In genomic region chr1:64448090-64448489, GRCm38 (mm10) we compare ENCODE assay signal across 9 mouse cellular contexts.
DNase-seq lines count a peak whose midpoint lies in the region; ATAC-seq and TF ChIP-seq lines count a peak whose summit lies in the region.
"Had no signal": no experiment of that assay in that cellular context is flagged by ENCODE, and none has a peak within 500 bp of the region (broad histone marks: within the 10 kb centered on the region; RNA-seq: fewer than 3 reads in every experiment).

No protein-coding gene starts in this region.

- H3K4me3 ChIP-seq in hindbrain, embryonic 10.5 days = no peak overlapping the region
- no peak overlapping the region for H3K4me3 ChIP-seq in hindbrain, embryonic 12.5 days
- H3K4me3 ChIP-seq in CH12.LX (replicated peaks in 1 of 3; ENCODE audit: low read depth in 2 of 3, low read length in 2 of 3, poor library complexity in 1 of 3) = no peak overlapping the region
- H3K4me3 ChIP-seq: embryonic facial prominence, embryonic 12.5 days had no signal

- 0 out of 2 replicates have a peak overlapping the region, but pooled peaks have one; percentile 8 for H3K27ac ChIP-seq in hindbrain, embryonic 10.5 days
- no peak overlapping the region for H3K27ac ChIP-seq in hindbrain, embryonic 12.5 days
- no peak overlapping the region for H3K27ac ChIP-seq in CH12.LX (ENCODE audit: insufficient read depth, low read depth)
- H3K27ac ChIP-seq: embryonic facial prominence, embryonic 12.5 days had no signal

- dilution Hi-C loops in CH12.LX (cut with MboI; ENCODE audit: extremely low pct_ligation_motif_present, extremely low pct_unique_long_range_greater_than_20kb, low sequenced_read_pairs) = no loop called here

- DNase-seq in hindbrain, embryonic 10.5 days (ENCODE audit: low spot score) = peak; percentile 32
- DNase-seq in CH12.LX (ENCODE audit: extremely low read depth) = peak; percentile 74
- peak; percentile 19 for DNase-seq in c-Kit-negative CD71-positive TER-119-positive erythroid progenitor cells, embryonic 14.5 days (ENCODE audit: low read depth, low spot score)
- peak; percentile 49 to 94 for DNase-seq in frontal cortex, adult 2 months (ENCODE audit: extremely low spot score in 1 of 2, low spot score in 1 of 2)
- peak; percentile 73 to 77 for DNase-seq in layer of hippocampus, postnatal 10 days (ENCODE audit: low spot score in 2 of 2)
- DNase-seq in thymus, postnatal 0 days (ENCODE audit: low spot score) = peak; percentile 84

- H3K79me2 ChIP-seq in CH12.LX (replicated peaks; ENCODE audit: control insufficient read depth, extremely low read depth, insufficient read depth, poor library complexity, severe bottlenecking) = no peaks in the 10 kb centered on the region

- no peak for TF ChIP-seq EP300 in CH12.LX (IDR thresholded peaks at IDR 0.05; ENCODE audit: low read length)

- H3K4me2 ChIP-seq in hindbrain, embryonic 12.5 days (replicated peaks) = no peak overlapping the region
- peak overlapping the region; percentile 6; the same call in 1 of the 2 replicates for H3K4me2 ChIP-seq in CH12.LX (ENCODE audit: insufficient read depth, low read depth, poor library complexity, severe bottlenecking)

- TF ChIP-seq CTCF in CH12.LX (conservative IDR thresholded peaks at IDR 0.05 in 1 of 2, IDR thresholded peaks at IDR 0.05 in 1 of 2; ENCODE audit: low read depth in 2 of 2, low read length in 2 of 2) = peak; percentile 59 to 89

- no peaks in the 10 kb centered on the region for H3K9me3 ChIP-seq in hindbrain, embryonic 10.5 days
- H3K9me3 ChIP-seq in hindbrain, embryonic 12.5 days (replicated peaks) = no peaks in the 10 kb centered on the region
- H3K9me3 ChIP-seq in CH12.LX (replicated peaks; ENCODE audit: low read length) = peaks cover 3% of the 10 kb centered on the region
- H3K9me3 ChIP-seq: embryonic facial prominence, embryonic 12.5 days had no signal

- no peak for ATAC-seq in hindbrain, embryonic 12.5 days (ENCODE audit: low FRiP score)
- ATAC-seq in megakaryocyte-erythroid progenitor cell, adult 5-6 weeks (replicated peaks; ENCODE audit: low FRiP score, low TSS enrichment, poor library complexity, severe bottlenecking) = peak; percentile 64

- 6% methylated on average over 5 of the region's 5 CpGs for WGBS in hindbrain, embryonic 10.5 days
- WGBS in hindbrain, embryonic 12.5 days = 3% methylated on average over 5 of the region's 5 CpGs

- no peak for TF ChIP-seq POLR2A in CH12.LX (IDR thresholded peaks at IDR 0.05; ENCODE audit: low read depth, low read length)

- peaks cover 10% of the 10 kb centered on the region; the same call in 1 of the 2 replicates for H3K27me3 ChIP-seq in hindbrain, embryonic 10.5 days (ENCODE audit: insufficient read depth, poor library complexity, severe bottlenecking)
- H3K27me3 ChIP-seq in hindbrain, embryonic 12.5 days = no peaks in the 10 kb centered on the region
- H3K27me3 ChIP-seq in CH12.LX (replicated peaks) = no peaks in the 10 kb centered on the region

- peaks cover 35% of the 10 kb centered on the region for H3K4me1 ChIP-seq in hindbrain, embryonic 10.5 days (replicated peaks)
- H3K4me1 ChIP-seq in hindbrain, embryonic 12.5 days = peaks cover 15% of the 10 kb centered on the region
- H3K4me1 ChIP-seq in CH12.LX (ENCODE audit: control insufficient read depth in 1 of 2, insufficient read depth in 2 of 2) = peaks cover 0 to 25% of the 10 kb centered on the region in 2 experiments; a peak in 2 of 4 replicates

- H3K36me3 ChIP-seq in hindbrain, embryonic 10.5 days = no peaks in the 10 kb centered on the region
- no peaks in the 10 kb centered on the region for H3K36me3 ChIP-seq in hindbrain, embryonic 12.5 days
- no peaks in the 10 kb centered on the region for H3K36me3 ChIP-seq in CH12.LX (replicated peaks in 1 of 2; ENCODE audit: control insufficient read depth in 1 of 2, insufficient read depth in 1 of 2, low read length in 1 of 2)
- H3K36me3 ChIP-seq: embryonic facial prominence, embryonic 12.5 days had no signal

- in situ Hi-C loops in CH12.LX (cut with MboI; ENCODE audit: low pct_ligation_motif_present, low pct_unique_long_range_greater_than_20kb, low sequenced_read_pairs) = loop anchor here (5.0 to 25.0 kb wide), 3 partner anchors 336 to 683 kb away; partner anchors contain the start of genes 4933402D24Rik and Klf7

- H3K9ac ChIP-seq in hindbrain, embryonic 12.5 days = no peak overlapping the region
- H3K9ac ChIP-seq in CH12.LX (ENCODE audit: insufficient read depth, low read depth) = no peak overlapping the region
- H3K9ac ChIP-seq: embryonic facial prominence, embryonic 12.5 days had no signal

- TF ChIP-seq RAD21 in CH12.LX (IDR thresholded peaks at IDR 0.05; ENCODE audit: low read depth, low read length) = peak; percentile 97

TF ChIP-seq in CH12.LX, 34 proteins besides CTCF, POLR2A, EP300 and RAD21:
- TF ChIP-seq ZC3H11A (IDR thresholded peaks at IDR 0.05; ENCODE audit: low read depth, low read length) (peak; percentile 79), CHD1 (IDR thresholded peaks at IDR 0.05; ENCODE audit: low read depth, low read length) (no peak), SMC3 (IDR thresholded peaks at IDR 0.05; ENCODE audit: low read depth, low read length) (peak; percentile 89), CHD2 (IDR thresholded peaks at IDR 0.05; ENCODE audit: low read length) (no peak), ZNF384 (IDR thresholded peaks at IDR 0.05; ENCODE audit: low read depth, low read length) (0 out of 2 replicates have a peak, but pooled peaks have one; percentile 28)

Comparison
In these comparisons a context has a peak if more than half of its experiments do, and no peak if none do; other contexts are left out.
1. DNase-seq: peak in every context shown above with its lines; median percentile 84 in thymus, postnatal 0 days; 75 in layer of hippocampus, postnatal 10 days; 74 in CH12.LX; 72 in frontal cortex, adult 2 months; 32 in hindbrain, embryonic 10.5 days; 19 in c-Kit-negative CD71-positive TER-119-positive erythroid progenitor cells, embryonic 14.5 days.